Mouse (Mus musculus) urinary bladder, postnatal 10 days (tissue): ENCODE results near the gene Pdss2.

ENCODE experiments used
- DNase-seq: peaks from one replicate; pipeline ENCODE4 v3.0.0; 2022; ENCODE audit warnings: low spot score

The Pdss2 gene

GRCm38 (mm10) chr10:43440050-43440449, 218.8 kb downstream of the Pdss2 start:
- DNase-seq: no peak

- DNase-seq: no peak
These were observed 219.9 kb downstream of the Pdss2 start for GRCm38 (mm10) chr10:43440981-43441740.

GRCm38 (mm10) chr10:43448656-43449055, 227.4 kb downstream of the Pdss2 start:
- DNase-seq: no peak

GRCm38 (mm10) chr10:43451848-43452662, 230.8 kb downstream of the Pdss2 start:
- no peak for DNase-seq

- DNase-seq: no peak
These were observed 231.3 kb downstream of the Pdss2 start for GRCm38 (mm10) chr10:43452663-43452996.

- DNase-seq: no peak
These were observed 232.9 kb downstream of the Pdss2 start for GRCm38 (mm10) chr10:43454219-43454618.

- DNase-seq: no peak
These were observed 233.4 kb downstream of the Pdss2 start for GRCm38 (mm10) chr10:43454671-43455070.

- no peak for DNase-seq
These were observed 241.5 kb downstream of the Pdss2 start for GRCm38 (mm10) chr10:43462821-43463220.

- DNase-seq: no peak
These were observed 241.9 kb downstream of the Pdss2 start for GRCm38 (mm10) chr10:43463227-43463626.

GRCm38 (mm10) chr10:43466223-43466622, 244.9 kb downstream of the Pdss2 start:
- DNase-seq: no peak

GRCm38 (mm10) chr10:43467659-43468058, 246.4 kb downstream of the Pdss2 start:
- DNase-seq: no peak

GRCm38 (mm10) chr10:43468293-43468692, 247.0 kb downstream of the Pdss2 start:
- DNase-seq: no peak

GRCm38 (mm10) chr10:43475376-43475775, 254.1 kb downstream of the Pdss2 start:
- no peak for DNase-seq

- DNase-seq: no peak
These were observed 256.2 kb downstream of the Pdss2 start for GRCm38 (mm10) chr10:43477459-43477858.

GRCm38 (mm10) chr10:43477865-43478681, 256.8 kb downstream of the Pdss2 start:
- DNase-seq: no peak

GRCm38 (mm10) chr10:43478751-43479435, 257.6 kb downstream of the Pdss2 start, which contains the start of gene Bend3:
Gene Bend3 (plus strand): TSS chr10:43478831.
- DNase-seq: peak; percentile 22

GRCm38 (mm10) chr10:43479436-43480157, 258.3 kb downstream of the Pdss2 start:
- peak; percentile 52 for DNase-seq

- DNase-seq: no peak
These were observed 259.1 kb downstream of the Pdss2 start for GRCm38 (mm10) chr10:43480227-43480849.

- DNase-seq: no peak
These were observed 259.9 kb downstream of the Pdss2 start for GRCm38 (mm10) chr10:43481179-43481578.

GRCm38 (mm10) chr10:43482021-43482420, 260.7 kb downstream of the Pdss2 start:
- no peak for DNase-seq
